Mouse (Mus musculus): ENCODE results near the gene Wdr48.

Gene Wdr48

DNA sequence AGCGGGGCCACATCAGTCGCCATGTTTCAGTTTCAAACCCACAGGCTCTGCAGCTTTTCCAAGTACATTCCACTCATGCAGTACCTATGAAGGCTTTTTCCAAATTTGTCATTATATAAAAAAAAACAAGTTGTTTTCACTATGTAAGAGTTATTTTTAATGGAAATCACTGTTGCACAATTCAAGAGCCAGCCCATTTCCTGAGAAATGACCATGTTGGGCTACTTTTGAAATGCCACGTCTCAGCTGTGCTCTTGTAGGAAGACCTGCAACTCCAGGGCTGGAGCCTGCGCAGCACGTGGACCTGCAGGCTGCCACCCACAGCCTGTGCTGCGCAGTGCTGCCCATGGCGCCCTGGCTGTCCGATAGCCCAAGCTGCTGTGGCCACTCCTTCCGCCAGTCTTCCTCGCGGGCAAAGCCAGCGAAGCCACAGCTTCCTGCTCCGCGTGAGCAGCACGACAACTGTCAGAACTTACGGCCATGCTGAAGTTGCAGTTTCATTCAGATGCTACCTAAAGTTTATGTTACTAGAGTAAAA lies 30.5 kb downstream of the Wdr48 start:
- DNase-seq (ENCODE audit: low read depth, low spot score): peak; percentile 41

DNA sequence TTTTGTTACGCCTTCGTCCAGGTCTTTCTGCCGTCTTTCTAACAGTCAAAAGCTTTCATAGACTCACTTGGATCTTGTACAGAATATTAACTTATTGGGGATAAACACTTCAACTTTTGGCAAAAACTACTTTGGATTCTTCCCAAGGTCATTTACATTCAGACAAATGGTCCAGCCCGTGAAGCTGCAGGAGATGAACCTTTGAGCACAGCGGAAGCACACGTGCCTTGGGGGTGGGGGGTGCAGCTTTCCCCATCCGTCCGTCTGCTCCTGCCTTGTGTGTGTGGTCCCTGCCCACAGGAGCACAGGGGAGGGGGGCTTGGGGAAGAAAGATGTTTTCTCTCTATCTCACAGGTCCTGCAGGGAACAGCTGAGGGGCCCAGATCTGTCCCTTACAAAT lies 31.1 kb downstream of the Wdr48 start:
- no peak for DNase-seq (ENCODE audit: low read depth, low spot score)

DNA sequence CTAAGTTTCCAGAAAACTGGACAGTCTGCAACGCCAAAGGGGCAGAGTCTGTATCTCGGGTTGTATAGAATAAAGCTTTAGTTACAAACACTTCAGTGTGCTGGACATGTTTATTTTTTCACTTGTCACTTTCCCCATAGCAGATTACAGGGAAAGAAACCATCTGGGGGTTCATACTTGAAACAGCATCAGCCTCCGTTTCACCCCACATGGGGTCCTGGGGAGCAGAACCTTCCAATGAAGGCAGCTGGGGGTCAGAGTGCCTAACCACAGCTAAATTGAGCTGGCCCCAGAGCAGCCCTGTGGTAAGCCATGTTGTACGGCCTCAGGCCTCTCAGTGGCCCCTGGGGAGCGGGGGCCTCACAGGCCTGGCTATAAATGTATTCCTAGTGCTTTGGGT lies 31.8 kb downstream of the Wdr48 start:
- DNase-seq (ENCODE audit: low read depth, low spot score): no peak

GRCm38 (mm10) chr9:119932358-119932757 lies 37.7 kb downstream of the Wdr48 start:
- no peak for DNase-seq (ENCODE audit: low read depth, low spot score)

GRCm38 (mm10) chr9:119933675-119934074 lies 39.0 kb downstream of the Wdr48 start:
- no peak for DNase-seq (ENCODE audit: low read depth, low spot score)

- peak; percentile 94 for DNase-seq (ENCODE audit: low read depth, low spot score)
Observed at GRCm38 (mm10) chr9:119937005-119937773, 42.5 kb downstream of the Wdr48 start, which contains the start of the genes Gorasp1 and Ttc21a. Gene Gorasp1, minus strand, starts transcription at chr9:119937565. Gene Ttc21a, plus strand, starts transcription at chr9:119937606.

DNA sequence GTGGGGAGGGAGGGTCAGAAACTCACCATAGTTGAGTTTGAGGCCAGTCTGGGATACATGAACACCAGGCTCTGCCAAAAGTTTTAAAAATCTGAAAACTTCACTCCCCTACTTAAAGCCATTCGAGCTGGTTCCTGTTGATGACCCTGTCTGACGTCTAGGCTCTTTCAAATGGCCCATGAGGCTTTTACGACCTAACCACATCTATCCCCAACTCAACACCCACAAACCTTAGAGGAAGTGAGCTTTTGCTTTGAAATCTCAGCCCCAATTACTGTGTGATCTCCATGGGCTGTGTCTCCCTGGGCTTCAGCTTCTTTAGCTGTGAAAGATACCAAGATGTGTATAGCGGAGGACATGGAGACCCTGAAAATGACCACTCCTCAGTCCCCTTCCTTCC lies 43.8 kb downstream of the Wdr48 start:
- no peak for DNase-seq (ENCODE audit: low read depth, low spot score)

DNA sequence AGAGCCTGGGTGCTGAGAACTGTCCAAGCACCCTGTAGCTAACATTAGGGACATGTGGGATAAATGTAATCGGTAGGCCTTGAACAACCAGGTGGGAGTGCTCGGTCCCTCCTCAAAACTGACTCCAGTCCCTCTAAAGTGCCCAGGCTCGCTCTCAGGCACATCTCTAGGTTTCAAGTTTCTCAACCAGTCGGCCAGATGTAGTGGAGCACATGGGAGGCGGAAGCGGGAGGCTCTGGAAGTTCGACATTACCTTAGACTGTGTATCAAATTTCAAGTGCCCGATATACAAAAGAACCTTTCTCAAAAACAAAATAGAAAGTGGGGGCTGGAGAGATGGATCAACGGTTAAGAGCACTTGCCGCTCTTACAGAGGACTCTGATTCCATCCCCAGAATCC lies 45.0 kb downstream of the Wdr48 start:
- DNase-seq (ENCODE audit: low read depth, low spot score): no peak

- DNase-seq (ENCODE audit: low read depth, low spot score): no peak
Observed at GRCm38 (mm10) chr9:119941407-119941806, 46.7 kb downstream of the Wdr48 start.

GRCm38 (mm10) chr9:119941861-119942260 lies 47.2 kb downstream of the Wdr48 start:
- peak; percentile 42 for DNase-seq (ENCODE audit: low read depth, low spot score)

- no peak for DNase-seq (ENCODE audit: low read depth, low spot score)
Observed at GRCm38 (mm10) chr9:119943326-119943725, 48.6 kb downstream of the Wdr48 start.

DNA sequence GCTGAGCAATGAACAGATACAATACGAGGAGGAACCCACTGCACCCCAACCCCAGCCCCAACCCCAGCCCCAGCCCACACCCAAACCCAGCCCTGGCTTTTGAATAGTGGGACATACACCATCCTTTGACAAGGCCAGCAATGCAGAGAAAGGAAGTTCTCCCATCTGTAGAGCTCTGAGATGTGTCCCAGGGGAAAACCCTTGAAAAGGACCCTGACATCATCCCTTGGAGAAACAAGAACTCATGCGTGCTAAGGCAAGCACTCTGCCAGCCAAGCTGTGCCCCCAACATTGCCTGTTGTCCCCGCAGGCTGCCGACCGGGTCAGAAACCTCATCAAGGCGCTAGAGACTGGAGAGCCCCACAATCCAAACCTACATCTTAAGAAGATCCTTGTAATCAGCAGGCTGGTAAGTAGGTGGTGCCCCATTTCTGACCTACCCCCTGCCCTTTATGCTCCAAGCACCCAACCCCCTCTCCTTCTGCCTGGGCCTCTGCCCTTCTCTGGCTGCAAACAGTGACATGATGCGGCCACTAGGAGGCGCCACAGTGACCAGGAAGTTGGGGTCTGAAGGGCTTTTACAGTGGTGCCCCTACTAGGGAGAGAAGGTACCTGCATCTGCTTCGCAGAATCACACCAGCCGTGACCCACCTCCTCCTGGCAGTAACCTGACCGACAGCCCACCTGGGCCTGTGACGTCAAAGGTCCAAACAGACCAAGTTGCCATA lies 50.7 kb downstream of the Wdr48 start:
- no peak for DNase-seq (ENCODE audit: low read depth, low spot score)

- DNase-seq (ENCODE audit: low read depth, low spot score): no peak
Observed at GRCm38 (mm10) chr9:119948804-119949203, 54.1 kb downstream of the Wdr48 start.

- DNase-seq (ENCODE audit: low read depth, low spot score): no peak
Observed at GRCm38 (mm10) chr9:119950434-119950833, 55.8 kb downstream of the Wdr48 start.

DNA sequence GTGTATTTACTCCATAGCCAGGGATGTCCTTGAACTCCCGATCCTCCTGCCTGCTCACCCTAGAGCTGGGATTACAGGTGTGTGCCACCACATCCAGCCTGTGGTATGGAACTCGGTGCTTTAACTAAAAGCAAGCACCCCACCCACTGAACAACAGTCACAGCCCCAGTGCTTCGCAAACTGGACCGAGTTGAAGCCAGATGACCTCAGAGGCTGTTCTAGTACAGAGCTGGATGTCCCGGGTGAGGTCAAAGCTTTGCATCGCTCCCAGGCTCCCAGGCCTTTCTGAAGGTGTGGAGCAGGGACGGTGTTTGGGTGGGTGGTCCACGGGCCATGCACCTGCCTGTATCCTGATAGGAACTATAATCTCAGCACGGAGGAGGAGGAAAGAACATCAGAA lies 56.7 kb downstream of the Wdr48 start:
- no peak for DNase-seq (ENCODE audit: low read depth, low spot score)

GRCm38 (mm10) chr9:119958835-119959234 lies 64.2 kb downstream of the Wdr48 start:
- no peak for DNase-seq (ENCODE audit: low read depth, low spot score)

- no peak for DNase-seq (ENCODE audit: low read depth, low spot score)
Observed at GRCm38 (mm10) chr9:119962216-119962615, 67.5 kb downstream of the Wdr48 start.

DNA sequence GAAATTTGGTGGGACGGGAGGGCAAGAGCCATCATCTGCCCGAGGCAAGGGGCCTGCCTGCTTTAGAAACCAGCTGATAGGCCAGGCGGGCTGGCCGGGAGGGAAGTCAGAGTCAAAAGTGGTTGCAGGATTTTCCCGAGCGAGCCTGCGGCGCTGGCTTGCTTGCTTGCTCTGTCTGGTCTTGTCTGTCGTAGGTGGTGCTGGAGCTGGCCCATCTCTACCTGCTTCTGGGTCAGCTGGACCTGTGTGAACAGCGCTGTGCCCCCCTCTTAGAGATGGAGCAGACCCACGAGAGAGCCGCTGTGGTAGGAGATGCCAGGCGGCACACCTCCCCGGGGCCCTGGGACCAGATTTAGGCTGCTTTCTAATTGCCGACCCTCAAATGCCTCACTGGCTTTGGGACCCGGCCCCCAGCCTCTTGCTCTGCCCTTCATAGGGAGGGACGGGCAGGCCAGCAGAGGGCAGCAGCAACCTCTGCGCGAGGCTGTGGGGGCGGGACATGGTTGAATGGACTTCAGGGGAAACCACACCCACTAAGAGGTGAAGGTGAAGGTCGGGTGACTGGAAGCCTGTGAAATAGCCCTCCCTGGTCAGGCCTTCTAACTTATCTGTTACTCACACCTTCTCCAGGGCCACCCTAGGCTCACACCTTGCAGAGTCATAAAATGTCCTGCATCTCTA lies 68.4 kb downstream of the Wdr48 start:
- peak; percentile 70 for DNase-seq (ENCODE audit: low read depth, low spot score)

- no peak for DNase-seq (ENCODE audit: low read depth, low spot score)
Observed at GRCm38 (mm10) chr9:119964206-119964605, 69.5 kb downstream of the Wdr48 start.

DNA sequence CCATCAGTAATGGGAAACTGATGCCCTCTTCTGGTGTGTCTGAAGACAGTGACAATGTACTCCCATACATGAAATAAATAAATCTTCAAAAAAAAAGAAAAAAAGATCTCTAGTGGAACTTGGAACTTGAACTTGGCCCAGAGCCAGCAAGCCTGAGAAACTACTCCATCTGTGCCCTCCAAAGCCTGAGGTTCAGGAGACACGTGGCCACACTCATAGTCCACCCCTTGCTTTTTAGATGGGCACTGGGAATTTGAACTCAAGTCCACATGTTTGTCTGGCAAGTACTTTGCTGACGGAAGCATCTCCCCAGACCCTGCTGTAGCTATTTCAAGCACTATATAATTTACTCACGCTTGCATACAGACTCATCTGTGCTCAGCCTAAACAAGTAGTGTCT lies 70.5 kb downstream of the Wdr48 start:
- DNase-seq (ENCODE audit: low read depth, low spot score): no peak

GRCm38 (mm10) chr9:119966221-119966910 lies 71.7 kb downstream of the Wdr48 start:
- no peak for DNase-seq (ENCODE audit: low read depth, low spot score)

- no peak for DNase-seq (ENCODE audit: low read depth, low spot score)
Observed at GRCm38 (mm10) chr9:119969811-119970210, 75.1 kb downstream of the Wdr48 start.
